Mouse (Mus musculus): ENCODE measurements around the gene Gm20517. TPM values are rescaled to one million over a fixed set of nuclear protein-coding genes. Genes with fewer than 3 reads are reported as not detected.
A peak's percentile ranks its signal among the peaks of the same experiment; 100 is the strongest.

Gene Gm20517
- polyA plus RNA-seq, 1 experiment: 0.64 TPM

DNA sequence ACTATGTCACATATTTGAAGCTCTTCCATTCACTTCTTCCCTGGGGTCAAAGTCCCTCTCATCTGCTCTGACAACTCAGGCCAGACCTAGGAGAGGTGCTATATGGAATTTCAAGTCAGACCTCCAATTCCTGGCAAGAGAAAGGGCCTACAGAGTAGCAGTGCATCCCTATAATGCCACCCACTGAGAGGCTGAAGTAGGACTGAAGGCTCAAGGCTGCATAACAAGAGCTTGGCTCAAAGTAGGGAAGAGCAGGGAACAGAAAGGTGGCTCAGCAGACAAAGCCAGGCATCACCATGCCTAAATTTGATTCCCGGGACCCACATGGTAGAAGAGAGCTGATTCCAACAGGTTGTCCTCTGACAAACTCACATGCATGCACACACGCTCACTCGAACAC, 80.3 kb downstream of the Gm20517 start:
- DNase-seq: no peak
- Histone ChIP-seq H3K27me3 (replicated peaks; ENCODE audit: control insufficient read depth, insufficient read depth, low read length) (no peaks in the 10 kb centered on the region), H3K27ac (ENCODE audit: insufficient read depth, low read depth, low read length) (no peak overlapping the region), H3K4me1 (ENCODE audit: control insufficient read depth, insufficient read depth, low read length) (peaks cover 13% of the 10 kb centered on the region; the same call in 1 of the 2 replicates), H3K36me3 (ENCODE audit: control insufficient read depth, insufficient read depth, low read length) (no peaks in the 10 kb centered on the region), H3K4me3 (ENCODE audit: insufficient read depth, low read depth, low read length) (no peak overlapping the region)
- WGBS: 99% methylated on average over 3 of the region's 3 CpGs
- TF ChIP-seq POLR2A (IDR thresholded peaks at IDR 0.05; ENCODE audit: low read depth, low read length) (no peak), CTCF (conservative IDR thresholded peaks at IDR 0.05; ENCODE audit: insufficient read depth, insufficient read length, low read depth, low read length) (no peak)

DNA sequence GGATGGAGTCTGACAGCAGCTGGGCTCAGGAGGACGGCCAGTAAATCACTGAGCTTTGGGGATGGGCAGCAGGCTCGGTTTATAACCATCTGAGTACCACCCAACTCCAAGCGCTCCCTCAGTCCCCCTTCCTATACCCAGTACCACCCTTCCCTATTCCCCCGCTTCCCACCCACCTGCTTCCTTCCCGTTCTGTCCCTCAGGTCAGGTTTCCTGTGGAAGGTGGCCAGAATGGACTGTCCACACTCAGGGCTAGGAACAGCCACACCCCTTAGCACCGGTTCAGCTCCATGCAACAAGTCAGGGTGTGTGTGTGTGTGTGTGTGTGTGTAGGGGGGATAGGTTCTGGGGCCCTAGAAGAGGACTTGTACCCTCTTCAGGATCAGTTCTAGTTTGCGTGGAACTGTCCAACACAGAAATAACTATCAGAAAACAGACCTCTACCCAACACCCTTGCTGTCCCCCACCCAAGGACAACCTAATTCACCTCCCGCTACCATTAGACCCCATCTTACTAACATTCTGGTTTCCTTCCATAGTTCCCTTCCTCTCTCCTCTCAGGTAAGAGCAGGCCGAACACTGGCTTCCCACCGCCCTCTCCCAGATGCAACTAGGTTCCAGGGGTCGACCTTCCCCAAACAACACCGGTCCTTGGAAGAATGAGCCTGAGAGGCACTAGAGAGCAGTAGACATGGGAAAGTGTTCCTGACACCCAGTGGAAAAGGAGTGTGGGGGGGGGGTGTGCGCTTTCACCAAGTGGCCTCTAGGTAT, 82.5 kb downstream of the Gm20517 start:
- TF ChIP-seq CTCF (conservative IDR thresholded peaks at IDR 0.05; ENCODE audit: insufficient read depth, insufficient read length, low read depth, low read length) (no peak), POLR2A (IDR thresholded peaks at IDR 0.05; ENCODE audit: low read depth, low read length) (no peak)
- no peaks in the 10 kb centered on the region for H3K27me3 ChIP-seq (replicated peaks; ENCODE audit: control insufficient read depth, insufficient read depth, low read length)
- 43% methylated on average over 13 of the region's 13 CpGs for whole genome bisulfite sequencing
- no peaks in the 10 kb centered on the region for H3K36me3 ChIP-seq (ENCODE audit: control insufficient read depth, insufficient read depth, low read length)
- peak overlapping the region; percentile 43 for H3K27ac ChIP-seq (ENCODE audit: insufficient read depth, low read depth, low read length)
- peak; percentile 72 for DNase-seq
- H3K4me3 ChIP-seq (ENCODE audit: insufficient read depth, low read depth, low read length): peak overlapping the region; percentile 62
- peaks cover 13% of the 10 kb centered on the region; the same call in 1 of the 2 replicates for H3K4me1 ChIP-seq (ENCODE audit: control insufficient read depth, insufficient read depth, low read length)

DNA sequence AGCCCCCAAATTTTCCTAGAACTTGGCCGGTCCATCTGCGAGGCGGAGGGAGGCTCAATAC, 82.9 kb downstream of the Gm20517 start, which contains the start of gene Gm21981:
Gm21981 (minus strand) TSS at position 14 of the 61 bp plus-strand sequence.
- H3K4me1 ChIP-seq (ENCODE audit: control insufficient read depth, insufficient read depth, low read length): peaks cover 10% of the 10 kb centered on the region; the same call in 1 of the 2 replicates
- 0% methylated on average over 3 of the region's 3 CpGs for WGBS
- TF ChIP-seq CTCF (conservative IDR thresholded peaks at IDR 0.05; ENCODE audit: insufficient read depth, insufficient read length, low read depth, low read length) (no peak), POLR2A (IDR thresholded peaks at IDR 0.05; ENCODE audit: low read depth, low read length) (no peak)
- no peaks in the 10 kb centered on the region for H3K36me3 ChIP-seq (ENCODE audit: control insufficient read depth, insufficient read depth, low read length)
- H3K27me3 ChIP-seq (replicated peaks; ENCODE audit: control insufficient read depth, insufficient read depth, low read length): no peaks in the 10 kb centered on the region
- DNase-seq: no peak
- peak within 1 kb of the TSS; percentile 43 for H3K27ac ChIP-seq (ENCODE audit: insufficient read depth, low read depth, low read length)
- H3K4me3 ChIP-seq (ENCODE audit: insufficient read depth, low read depth, low read length): peak within 1 kb of the TSS; percentile 62

DNA sequence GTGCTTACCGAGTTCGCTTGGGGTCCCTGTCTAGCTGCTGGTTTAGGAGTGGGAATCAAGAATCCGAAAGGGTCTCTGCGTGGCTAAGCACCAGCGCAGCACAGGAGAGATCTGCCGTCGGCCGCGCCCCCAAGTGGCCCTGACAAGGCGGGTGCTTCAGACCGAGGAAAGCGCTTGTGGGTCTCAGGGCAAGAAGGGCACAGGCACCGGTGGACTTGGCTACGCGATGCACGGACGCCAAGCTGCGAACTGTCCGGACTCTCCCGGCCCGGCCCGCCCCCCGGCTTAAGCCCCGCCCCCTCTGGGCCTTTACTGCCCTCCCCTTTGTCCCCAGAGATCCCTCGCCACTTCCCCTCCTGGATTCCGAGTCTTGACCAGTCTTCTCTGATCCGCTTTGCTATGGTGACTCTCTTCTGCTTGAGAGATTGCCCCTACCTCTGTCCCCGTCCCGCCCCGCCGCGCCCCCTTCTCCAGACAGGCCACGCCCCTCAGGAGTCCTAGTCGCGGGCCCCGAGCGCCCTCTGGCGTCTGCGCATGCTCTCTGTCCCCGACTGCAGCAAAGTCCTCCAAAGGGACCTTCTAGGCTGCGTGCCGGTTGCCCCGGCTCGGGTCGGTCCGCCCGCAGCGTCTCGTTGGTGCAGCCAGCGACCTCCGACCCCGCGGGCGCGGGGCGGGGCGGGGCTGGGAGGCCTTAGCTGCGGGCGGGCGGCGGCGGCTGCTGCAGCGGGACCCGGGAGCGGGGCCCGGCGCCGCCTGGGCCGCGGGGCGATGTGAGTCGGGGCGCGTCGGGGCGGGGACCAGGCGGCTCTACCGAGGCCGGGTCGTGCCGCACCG, 83.3 kb downstream of the Gm20517 start, which contains the start of gene Prickle4:
Prickle4 (minus strand) TSS at position 234 of the 834 bp plus-strand sequence.
- Histone ChIP-seq H3K4me1 (ENCODE audit: control insufficient read depth, insufficient read depth, low read length) (peaks cover 9% of the 10 kb centered on the region; the same call in 1 of the 2 replicates), H3K36me3 (ENCODE audit: control insufficient read depth, insufficient read depth, low read length) (no peaks in the 10 kb centered on the region), H3K27me3 (replicated peaks; ENCODE audit: control insufficient read depth, insufficient read depth, low read length) (no peaks in the 10 kb centered on the region), H3K4me3 (ENCODE audit: insufficient read depth, low read depth, low read length) (peak within 1 kb of the TSS; percentile 62), H3K27ac (ENCODE audit: insufficient read depth, low read depth, low read length) (peak within 1 kb of the TSS; percentile 43)
- peak; percentile 99 for DNase-seq
- TF ChIP-seq CTCF (conservative IDR thresholded peaks at IDR 0.05; ENCODE audit: insufficient read depth, insufficient read length, low read depth, low read length): peak; percentile 74
- peak; percentile 31 for TF ChIP-seq POLR2A (IDR thresholded peaks at IDR 0.05; ENCODE audit: low read depth, low read length)
- under 1% methylated on average over 82 of the region's 82 CpGs for WGBS

DNA sequence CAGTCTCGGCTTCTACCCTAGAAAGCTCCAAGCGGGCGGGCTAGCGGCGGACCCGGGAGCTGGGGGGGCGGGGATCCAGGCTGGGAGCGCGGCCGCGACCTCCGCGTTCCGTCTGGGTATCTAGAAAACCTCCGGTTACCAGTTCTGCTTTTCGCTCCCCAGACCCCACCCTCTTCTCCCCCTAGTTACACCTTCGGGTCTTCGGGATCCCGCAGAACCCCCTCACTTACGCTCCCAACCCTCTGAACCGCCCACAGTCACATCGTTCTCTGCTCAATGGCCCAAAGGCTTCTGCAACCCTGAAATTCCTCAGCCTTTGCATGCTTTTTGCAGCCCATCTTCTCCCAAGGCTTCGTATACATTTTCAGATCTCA, 83.9 kb downstream of the Gm20517 start:
- TF ChIP-seq POLR2A (IDR thresholded peaks at IDR 0.05; ENCODE audit: low read depth, low read length) (no peak), CTCF (conservative IDR thresholded peaks at IDR 0.05; ENCODE audit: insufficient read depth, insufficient read length, low read depth, low read length) (no peak)
- WGBS: 0% methylated on average over 21 of the region's 23 CpGs
- H3K4me1 ChIP-seq (ENCODE audit: control insufficient read depth, insufficient read depth, low read length): peaks cover 15% of the 10 kb centered on the region; the same call in 1 of the 2 replicates
- DNase-seq: no peak
- H3K27ac ChIP-seq (ENCODE audit: insufficient read depth, low read depth, low read length): no peak overlapping the region
- H3K36me3 ChIP-seq (ENCODE audit: control insufficient read depth, insufficient read depth, low read length): no peaks in the 10 kb centered on the region
- H3K27me3 ChIP-seq (replicated peaks; ENCODE audit: control insufficient read depth, insufficient read depth, low read length): no peaks in the 10 kb centered on the region
- H3K4me3 ChIP-seq (ENCODE audit: insufficient read depth, low read depth, low read length): peak overlapping the region; percentile 62

DNA sequence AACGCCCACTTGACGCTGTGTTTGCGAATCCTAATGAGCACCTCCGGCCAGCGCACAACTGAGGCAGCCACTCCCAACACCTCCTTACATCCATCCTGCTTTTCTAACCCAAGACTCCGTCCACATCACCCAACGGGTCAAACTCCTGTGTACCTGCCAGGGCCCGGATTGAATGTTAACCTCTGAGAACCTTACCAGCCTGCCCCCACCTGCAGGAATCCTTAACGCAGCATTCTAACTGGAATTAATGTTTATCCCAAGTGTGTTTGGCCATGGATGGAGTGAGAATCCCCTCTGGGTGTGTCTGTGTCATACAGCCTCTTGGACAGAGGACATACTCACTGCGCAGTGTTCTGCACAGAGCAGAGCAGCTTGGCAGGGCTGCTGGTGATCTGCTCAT, 86.8 kb downstream of the Gm20517 start:
- DNase-seq: peak; percentile 93
- TF ChIP-seq POLR2A (IDR thresholded peaks at IDR 0.05; ENCODE audit: low read depth, low read length): no peak
- TF ChIP-seq CTCF (conservative IDR thresholded peaks at IDR 0.05; ENCODE audit: insufficient read depth, insufficient read length, low read depth, low read length): no peak
- peak overlapping the region; percentile 42 for H3K4me3 ChIP-seq (ENCODE audit: insufficient read depth, low read depth, low read length)
- no peaks in the 10 kb centered on the region for H3K27me3 ChIP-seq (replicated peaks; ENCODE audit: control insufficient read depth, insufficient read depth, low read length)
- no peaks in the 10 kb centered on the region for H3K36me3 ChIP-seq (ENCODE audit: control insufficient read depth, insufficient read depth, low read length)
- WGBS: 56% methylated on average over 10 of the region's 10 CpGs
- peak overlapping the region; percentile 61 for H3K27ac ChIP-seq (ENCODE audit: insufficient read depth, low read depth, low read length)
- H3K4me1 ChIP-seq (ENCODE audit: control insufficient read depth, insufficient read depth, low read length): peaks cover 15% of the 10 kb centered on the region; the same call in 1 of the 2 replicates

DNA sequence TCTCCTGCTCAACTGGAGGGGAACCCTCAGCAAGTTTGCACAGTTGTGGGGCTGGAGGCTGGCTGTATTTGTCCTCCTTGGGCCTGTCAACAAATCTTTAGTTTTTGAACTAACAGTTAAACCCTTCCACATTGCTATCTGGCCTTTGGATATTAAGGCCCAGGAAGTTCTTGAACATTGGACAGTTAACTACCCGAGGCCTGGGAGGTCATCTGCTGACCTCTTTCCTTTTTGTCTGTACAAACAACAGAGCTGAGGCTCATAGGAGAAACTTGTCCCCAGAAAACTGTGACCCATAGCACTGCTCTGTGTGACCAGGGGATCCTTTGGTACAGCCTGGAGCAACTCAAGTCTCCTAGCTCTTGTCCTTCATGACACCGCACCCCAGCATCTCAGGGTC, 87.7 kb downstream of the Gm20517 start:
- no peaks in the 10 kb centered on the region for H3K27me3 ChIP-seq (replicated peaks; ENCODE audit: control insufficient read depth, insufficient read depth, low read length)
- TF ChIP-seq POLR2A (IDR thresholded peaks at IDR 0.05; ENCODE audit: low read depth, low read length): no peak
- TF ChIP-seq CTCF (conservative IDR thresholded peaks at IDR 0.05; ENCODE audit: insufficient read depth, insufficient read length, low read depth, low read length): no peak
- H3K36me3 ChIP-seq (ENCODE audit: control insufficient read depth, insufficient read depth, low read length): no peaks in the 10 kb centered on the region
- H3K4me3 ChIP-seq (ENCODE audit: insufficient read depth, low read depth, low read length): peak overlapping the region; percentile 4; the same call in 1 of the 2 replicates
- 51% methylated on average over 2 of the region's 2 CpGs for WGBS
- peaks cover 11% of the 10 kb centered on the region; the same call in 1 of the 2 replicates for H3K4me1 ChIP-seq (ENCODE audit: control insufficient read depth, insufficient read depth, low read length)
- H3K27ac ChIP-seq (ENCODE audit: insufficient read depth, low read depth, low read length): peak overlapping the region; percentile 70
- peak; percentile 68 for DNase-seq
